Mouse (Mus musculus) liver, embryonic 15.5 days (tissue): ENCODE results near the gene Dhx8. TPM values are rescaled to one million over a fixed set of nuclear protein-coding genes. Genes with fewer than 3 reads are reported as not detected.

Experiments used
- ATAC-seq: fragments of 200-750 bp; cut with Nextera tagmentation; 2 replicates; pipeline ENCODE4 v1.8.0; 2017; ENCODE audit warnings: moderate number of reproducible peaks, mild to moderate bottlenecking, moderate library complexity; ENCODE audit not compliant: insufficient read depth
- H3K27ac ChIP-seq: fragments of 300-500 bp; sonication (generic); replicated peaks from 2 replicates; pipeline ENCODE4 v1.5.1; 2015; ENCODE audit warnings: mild to moderate bottlenecking, inconsistent platforms
- H3K27me3 ChIP-seq: fragments of 300-500 bp; sonication (generic); 2 replicates; pipeline ENCODE4 v1.6.1; 2015; ENCODE audit warnings: mild to moderate bottlenecking, inconsistent platforms
- H3K36me3 ChIP-seq: fragments of 300-500 bp; sonication (generic); replicated peaks from 2 replicates; pipeline ENCODE4 v1.6.1; 2015; ENCODE audit warnings: moderate library complexity, mild to moderate bottlenecking, inconsistent platforms
- H3K4me1 ChIP-seq: fragments of 300-500 bp; sonication (generic); replicated peaks from 2 replicates; pipeline ENCODE4 v1.6.1; 2015; ENCODE audit warnings: inconsistent platforms
- H3K4me2 ChIP-seq: fragments of 300-500 bp; sonication (generic); 2 replicates; pipeline ENCODE4 v1.6.1; 2015; ENCODE audit warnings: moderate library complexity, mild to moderate bottlenecking, inconsistent platforms
- H3K4me3 ChIP-seq: fragments of 300-500 bp; sonication (generic); replicated peaks from 2 replicates; pipeline ENCODE4 v1.5.1; 2015; ENCODE audit warnings: mild to moderate bottlenecking, inconsistent platforms
- H3K9ac ChIP-seq: fragments of 300-500 bp; sonication (generic); 2 replicates; pipeline ENCODE4 v1.6.1; 2015; ENCODE audit warnings: moderate library complexity, mild to moderate bottlenecking, inconsistent platforms
- H3K9me3 ChIP-seq: fragments of 300-500 bp; sonication (generic); replicated peaks from 2 replicates; pipeline ENCODE4 v1.6.1; 2016; ENCODE audit warnings: inconsistent platforms
- WGBS: fragments of 180-500 bp; shearing (Covaris S2); methylation state at CpG from one replicate; pipeline ENCODE4 v1.1.7; 2015; ENCODE audit warnings: mixed read lengths; ENCODE audit not compliant: insufficient replicate concordance; 5-methylcytosine and 5-hydroxymethylcytosine counted together
- polyA plus RNA-seq: library from polyadenylated mRNA; unstranded; fragments of >200 nt; fragmentation: Nextera tagmentation; extraction: Ambion mirVana; gene quantifications from 2 replicates; pipeline ENCODE4 v1.2.1, GENCODE M21; 2015

Dhx8 gene
- polyA plus RNA-seq, 1 experiment from 2014 or later = 14.8 TPM

DNA sequence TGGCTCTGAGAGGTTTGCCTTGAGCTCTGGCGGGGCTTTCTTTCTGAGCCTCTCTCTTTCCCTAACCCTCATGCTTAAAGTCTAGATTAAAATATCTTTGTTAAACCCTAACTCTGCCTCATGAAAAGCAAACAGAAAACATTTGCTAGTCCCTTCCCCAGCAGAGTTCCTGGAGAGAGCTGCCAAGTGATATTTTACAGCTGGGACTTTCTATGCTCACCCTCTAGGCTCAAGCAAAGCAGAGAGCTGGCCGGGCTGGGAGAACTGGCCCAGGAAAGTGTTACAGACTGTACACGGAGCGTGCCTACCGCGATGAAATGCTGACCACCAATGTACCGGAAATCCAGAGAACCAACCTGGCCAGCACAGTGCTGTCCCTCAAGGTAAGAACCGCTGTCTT, 24.6 kb downstream of the Dhx8 start:
- Histone ChIP-seq H3K9ac (no peak overlapping the region), H3K4me1 (no peaks in the 10 kb centered on the region), H3K27me3 (no peaks in the 10 kb centered on the region), H3K36me3 (peaks cover 96% of the 10 kb centered on the region), H3K27ac (no peak overlapping the region), H3K9me3 (no peaks in the 10 kb centered on the region), H3K4me3 (no peak overlapping the region), H3K4me2 (no peak overlapping the region)
- 88% methylated on average over 8 of the region's 8 CpGs for WGBS
- ATAC-seq = no peak

DNA sequence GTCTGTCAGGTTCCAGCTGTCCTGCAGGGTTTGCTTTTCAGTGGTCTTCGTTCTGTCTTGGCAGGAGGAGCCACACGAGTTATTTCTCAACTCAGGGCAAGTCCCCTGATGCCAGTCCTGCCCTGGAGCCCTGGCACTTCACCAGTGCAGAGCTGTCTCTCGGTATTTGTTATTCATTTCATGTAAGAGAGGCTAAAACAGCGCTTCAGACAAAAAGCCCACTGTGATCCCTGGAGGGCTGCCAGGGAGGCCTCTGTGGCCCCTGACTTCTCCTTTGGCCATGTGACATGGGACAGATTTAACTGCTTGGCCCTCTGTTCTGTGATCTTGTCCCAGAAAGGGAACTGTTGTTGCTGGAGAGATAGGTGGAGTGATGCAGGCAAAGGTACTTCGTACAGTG, 25.7 kb downstream of the Dhx8 start:
- Histone ChIP-seq H3K27ac (no peak overlapping the region), H3K9me3 (no peaks in the 10 kb centered on the region), H3K27me3 (no peaks in the 10 kb centered on the region), H3K4me2 (no peak overlapping the region), H3K9ac (no peak overlapping the region), H3K36me3 (peaks cover 95% of the 10 kb centered on the region), H3K4me3 (no peak overlapping the region), H3K4me1 (no peaks in the 10 kb centered on the region)
- no peak for ATAC-seq
- WGBS = 81% methylated on average over 5 of the region's 5 CpGs

DNA sequence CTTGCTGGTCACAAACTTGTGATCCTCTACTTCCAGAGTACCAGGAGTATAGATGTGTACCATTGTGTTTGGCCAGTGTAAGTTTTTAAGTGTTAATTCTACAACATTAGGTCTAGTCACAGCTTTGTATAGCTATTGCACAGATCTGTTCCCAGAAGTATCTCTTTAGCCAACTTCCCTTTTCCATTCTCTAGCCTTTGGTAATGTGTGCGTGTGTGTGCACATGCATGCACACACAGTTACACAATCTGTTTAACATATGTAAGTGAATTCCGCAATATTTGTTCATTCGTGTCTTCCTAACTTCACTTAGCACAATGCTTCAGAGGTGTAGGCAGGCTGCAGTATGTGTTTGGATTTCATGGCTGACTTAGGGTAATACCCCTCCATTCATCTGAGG, 26.8 kb downstream of the Dhx8 start:
- no peaks in the 10 kb centered on the region for H3K27me3 ChIP-seq
- no peaks in the 10 kb centered on the region for H3K9me3 ChIP-seq
- no peak overlapping the region for H3K27ac ChIP-seq
- H3K9ac ChIP-seq = no peak overlapping the region
- H3K4me2 ChIP-seq = no peak overlapping the region
- H3K4me3 ChIP-seq = no peak overlapping the region
- no peaks in the 10 kb centered on the region for H3K4me1 ChIP-seq
- H3K36me3 ChIP-seq = peaks cover 94% of the 10 kb centered on the region
- ATAC-seq = no peak
- 76% methylated on average over 3 of the region's 3 CpGs for WGBS

DNA sequence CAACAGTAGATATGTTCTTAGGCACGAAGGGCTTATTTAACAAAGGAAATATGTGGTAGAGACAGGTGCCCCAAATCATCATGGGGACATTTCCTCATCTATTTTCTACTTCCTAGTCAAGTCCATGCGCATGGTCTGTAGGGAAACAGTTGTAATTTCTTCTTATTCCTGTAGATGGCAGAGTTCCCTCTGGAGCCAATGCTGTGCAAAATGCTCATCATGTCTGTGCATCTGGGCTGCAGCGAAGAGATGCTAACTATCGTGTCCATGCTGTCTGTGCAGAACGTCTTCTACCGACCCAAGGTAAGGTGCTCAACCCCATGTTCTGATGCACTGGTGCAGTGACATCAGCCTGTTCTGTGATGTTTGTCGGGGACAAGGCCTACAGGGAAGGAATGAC, 31.0 kb downstream of the Dhx8 start:
- 50% methylated on average over 7 of the region's 7 CpGs for WGBS
- H3K36me3 ChIP-seq = peaks cover 93% of the 10 kb centered on the region

DNA sequence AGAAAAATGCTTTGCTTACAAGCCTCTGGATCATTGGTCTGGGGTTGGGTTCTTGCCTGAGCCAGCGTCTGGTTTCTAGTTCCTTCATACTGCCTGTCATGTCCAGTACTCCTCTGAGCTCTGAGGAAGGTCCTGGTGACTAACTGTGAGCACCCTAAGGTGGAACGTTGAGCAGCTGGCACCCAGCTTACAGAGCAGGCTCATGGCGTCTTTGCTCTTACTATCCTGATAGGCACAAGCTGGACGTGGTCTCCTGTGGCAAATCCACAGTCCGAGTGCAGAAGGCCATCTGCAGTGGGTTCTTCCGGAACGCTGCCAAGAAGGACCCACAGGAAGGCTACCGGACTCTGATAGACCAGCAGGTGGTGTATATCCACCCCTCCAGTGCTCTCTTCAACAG, 31.8 kb downstream of the Dhx8 start:
- peaks cover 85% of the 10 kb centered on the region for H3K36me3 ChIP-seq
- 84% methylated on average over 8 of the region's 8 CpGs for WGBS
- no peaks in the 10 kb centered on the region for H3K4me1 ChIP-seq
- no peaks in the 10 kb centered on the region for H3K27me3 ChIP-seq
- H3K27ac ChIP-seq = no peak overlapping the region
- H3K9me3 ChIP-seq = no peaks in the 10 kb centered on the region
- no peak overlapping the region for H3K9ac ChIP-seq
- H3K4me2 ChIP-seq = no peak overlapping the region
- no peak overlapping the region for H3K4me3 ChIP-seq
- ATAC-seq = no peak

More for the DNA sequence above, 31.0 kb downstream of the Dhx8 start:
- Histone ChIP-seq H3K9me3 (no peaks in the 10 kb centered on the region), H3K4me3 (no peak overlapping the region), H3K27ac (no peak overlapping the region), H3K9ac (no peak overlapping the region), H3K27me3 (no peaks in the 10 kb centered on the region), H3K4me1 (no peaks in the 10 kb centered on the region), H3K4me2 (no peak overlapping the region)
- ATAC-seq = no peak

DNA sequence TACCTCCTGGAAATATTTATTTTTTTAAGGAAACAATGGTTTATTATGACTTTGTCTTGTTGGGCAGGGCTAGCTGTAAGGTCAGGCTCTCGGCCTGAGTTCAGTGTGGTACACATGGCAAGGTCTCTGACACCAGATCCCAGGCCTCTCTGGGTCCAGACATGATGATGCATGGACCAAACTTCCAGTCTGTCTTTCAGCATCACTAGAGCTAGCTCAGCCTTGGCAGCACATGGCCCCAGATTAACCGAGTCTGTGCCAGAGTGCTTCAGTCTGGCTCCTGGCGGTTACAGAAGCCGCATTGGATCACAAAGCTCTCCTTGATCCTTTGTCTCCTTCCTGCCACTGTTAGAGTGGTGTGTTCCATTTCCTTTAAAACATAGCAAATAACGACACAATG, 34.6 kb downstream of the Dhx8 start:
- 77% methylated on average over 5 of the region's 5 CpGs for WGBS
- H3K4me3 ChIP-seq = no peak overlapping the region
- ATAC-seq = no peak
- H3K4me2 ChIP-seq = no peak overlapping the region
- H3K27me3 ChIP-seq = peaks cover 12% of the 10 kb centered on the region
- no peak overlapping the region for H3K27ac ChIP-seq
- H3K36me3 ChIP-seq = peaks cover 60% of the 10 kb centered on the region
- no peaks in the 10 kb centered on the region for H3K9me3 ChIP-seq
- H3K9ac ChIP-seq = no peak overlapping the region
- no peaks in the 10 kb centered on the region for H3K4me1 ChIP-seq

DNA sequence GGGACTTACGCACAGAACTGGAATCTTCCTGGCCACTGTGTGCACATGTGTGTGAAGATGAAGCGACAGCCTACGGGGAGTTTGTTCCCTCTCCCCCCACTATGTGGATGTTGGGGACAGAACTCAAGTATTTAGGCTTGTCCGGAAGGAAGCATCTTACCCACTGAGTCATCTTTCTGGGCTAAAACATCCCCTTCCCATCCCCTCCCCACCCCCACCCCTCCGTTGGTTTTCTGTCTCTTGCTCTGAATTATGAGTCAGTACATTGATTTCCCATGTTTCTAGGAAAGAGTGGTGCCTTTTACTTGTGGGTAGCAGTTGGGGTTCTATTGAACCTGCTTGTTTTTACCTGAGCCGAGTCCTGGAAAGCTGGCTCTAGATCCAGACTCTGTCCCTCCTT, 36.0 kb downstream of the Dhx8 start:
- no peak overlapping the region for H3K4me2 ChIP-seq
- ATAC-seq = no peak
- no peak overlapping the region for H3K27ac ChIP-seq
- H3K36me3 ChIP-seq = peaks cover 48% of the 10 kb centered on the region
- H3K9ac ChIP-seq = no peak overlapping the region
- 78% methylated on average over 6 of the region's 6 CpGs for WGBS
- H3K9me3 ChIP-seq = no peaks in the 10 kb centered on the region
- H3K4me3 ChIP-seq = no peak overlapping the region
- no peaks in the 10 kb centered on the region for H3K4me1 ChIP-seq
- peaks cover 25% of the 10 kb centered on the region for H3K27me3 ChIP-seq

DNA sequence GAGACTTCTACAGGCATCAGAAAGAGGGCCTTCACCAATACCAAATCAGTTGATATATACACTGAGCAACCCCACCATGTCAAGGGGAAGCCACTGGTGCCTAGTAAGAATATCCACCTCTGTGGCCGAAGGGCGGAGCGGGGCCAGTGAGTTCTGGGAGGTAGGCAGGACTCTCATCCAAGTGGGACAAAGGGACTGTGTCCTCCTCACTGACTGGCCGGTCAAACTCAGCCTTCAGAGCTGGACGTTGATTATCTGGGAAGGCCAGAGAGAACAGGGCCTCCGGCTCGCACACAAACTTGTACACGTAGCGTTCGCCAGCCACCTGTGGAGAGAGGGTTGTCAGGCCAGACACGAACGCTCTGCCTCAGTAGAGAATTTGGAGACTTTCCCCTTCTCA, 37.5 kb downstream of the Dhx8 start:
- H3K9ac ChIP-seq = no peak overlapping the region
- ATAC-seq = no peak
- H3K4me3 ChIP-seq = no peak overlapping the region
- no peaks in the 10 kb centered on the region for H3K4me1 ChIP-seq
- WGBS = 84% methylated on average over 12 of the region's 12 CpGs
- peaks cover 34% of the 10 kb centered on the region for H3K36me3 ChIP-seq
- H3K27ac ChIP-seq = no peak overlapping the region
- no peaks in the 10 kb centered on the region for H3K9me3 ChIP-seq
- no peak overlapping the region for H3K4me2 ChIP-seq
- H3K27me3 ChIP-seq = peaks cover 37% of the 10 kb centered on the region

DNA sequence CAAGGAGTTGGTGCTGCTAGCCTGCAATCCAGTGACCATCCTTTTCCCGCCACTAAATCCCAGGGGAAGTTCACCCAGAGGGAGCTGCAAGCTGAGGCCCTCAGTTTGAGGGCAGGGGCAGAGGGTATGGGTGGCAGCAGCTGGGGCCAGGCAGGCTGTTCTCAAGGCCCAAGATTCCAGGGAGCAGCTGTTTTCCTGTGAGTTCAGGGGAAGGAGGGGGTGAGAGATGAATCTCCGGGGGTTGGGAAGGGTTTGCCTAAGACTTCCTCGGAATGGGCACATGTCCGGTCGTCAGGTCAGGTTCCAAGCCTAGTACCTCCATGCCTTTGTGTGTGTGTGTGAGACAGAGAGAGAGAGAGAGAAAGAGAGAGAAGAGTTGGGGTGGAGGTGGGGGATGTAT, 39.3 kb downstream of the Dhx8 start:
- Histone ChIP-seq H3K4me1 (no peaks in the 10 kb centered on the region), H3K9ac (no peak overlapping the region), H3K9me3 (no peaks in the 10 kb centered on the region), H3K27me3 (peaks cover 43% of the 10 kb centered on the region), H3K4me3 (no peak overlapping the region), H3K36me3 (peaks cover 16% of the 10 kb centered on the region), H3K4me2 (peak overlapping the region; percentile 52), H3K27ac (no peak overlapping the region)
- ATAC-seq = 0 out of 2 replicates have a peak, but pooled peaks have one; percentile 12
- 16% methylated on average over 5 of the region's 5 CpGs for WGBS

DNA sequence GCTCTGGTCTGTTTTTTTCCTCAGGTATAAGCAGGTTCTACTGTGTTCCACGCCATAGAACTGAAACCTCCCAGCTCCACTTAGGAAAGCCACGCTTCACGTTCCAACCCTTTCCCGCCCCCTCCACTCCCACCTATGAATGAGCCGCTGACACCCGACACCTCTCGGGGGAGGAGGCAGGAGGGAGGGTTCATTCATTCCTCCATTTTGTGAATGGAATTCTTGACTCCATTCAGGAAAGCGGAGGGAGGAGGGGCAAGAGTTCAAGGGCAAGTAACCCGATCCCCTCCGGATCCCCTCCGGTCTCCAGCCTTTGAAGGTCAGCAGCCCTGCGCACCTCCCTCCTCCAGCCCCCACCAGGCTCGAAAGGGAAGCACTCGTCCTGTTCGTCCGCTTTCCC, 39.7 kb downstream of the Dhx8 start:
- H3K36me3 ChIP-seq = peaks cover 12% of the 10 kb centered on the region
- H3K4me3 ChIP-seq = peak overlapping the region; percentile 40
- H3K4me1 ChIP-seq = no peaks in the 10 kb centered on the region
- peak overlapping the region; percentile 52 for H3K4me2 ChIP-seq
- 2% methylated on average over 16 of the region's 16 CpGs for WGBS
- H3K27me3 ChIP-seq = peaks cover 44% of the 10 kb centered on the region
- ATAC-seq = peak; percentile 44
- H3K9me3 ChIP-seq = no peaks in the 10 kb centered on the region
- H3K27ac ChIP-seq = no peak overlapping the region
- H3K9ac ChIP-seq = no peak overlapping the region

DNA sequence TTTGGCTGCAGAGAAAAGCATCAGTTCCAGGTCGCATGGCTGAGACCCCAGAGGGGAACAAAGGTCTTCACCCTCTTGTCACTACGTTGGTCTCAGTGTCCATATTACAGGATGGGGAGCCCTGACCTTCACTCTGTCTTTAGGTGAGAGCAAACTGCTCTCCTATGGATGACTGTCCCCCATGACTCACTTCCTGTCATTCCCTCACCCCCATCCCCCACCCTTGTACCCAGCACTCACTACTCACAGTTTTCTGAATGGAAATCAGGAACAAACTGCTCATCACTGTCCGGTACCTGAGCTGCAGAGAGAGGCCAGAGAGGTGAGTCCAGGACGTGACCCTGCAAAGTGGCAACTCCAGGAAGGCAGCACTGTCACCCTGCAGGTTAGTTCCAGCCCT, 44.1 kb downstream of the Dhx8 start:
- Histone ChIP-seq H3K27ac (no peak overlapping the region), H3K9ac (no peak overlapping the region), H3K4me1 (no peaks in the 10 kb centered on the region), H3K36me3 (no peaks in the 10 kb centered on the region), H3K4me2 (no peak overlapping the region), H3K27me3 (peaks cover 74% of the 10 kb centered on the region), H3K9me3 (no peaks in the 10 kb centered on the region), H3K4me3 (no peak overlapping the region)
- 40% methylated on average over 4 of the region's 4 CpGs for WGBS
- no peak for ATAC-seq

DNA sequence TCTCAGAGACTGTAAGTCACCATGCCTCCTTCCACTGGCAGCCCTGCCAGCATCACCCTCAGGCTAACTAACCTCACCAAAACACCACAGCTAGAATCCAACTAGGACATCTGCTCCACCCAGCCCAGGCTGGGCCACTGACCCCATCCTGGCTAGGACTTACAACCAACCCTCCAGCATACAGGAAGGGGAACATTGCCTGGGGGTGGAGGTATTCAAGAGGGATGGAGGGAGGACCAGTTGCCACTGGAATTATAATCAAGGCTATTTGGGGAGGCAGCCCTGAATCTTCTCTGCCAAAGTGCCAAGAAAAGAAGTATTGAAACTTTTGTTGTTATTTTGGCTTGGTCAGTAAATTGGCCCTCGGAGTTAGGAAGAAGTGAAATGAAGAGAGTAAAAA, 50.4 kb downstream of the Dhx8 start:
- peaks cover 16% of the 10 kb centered on the region for H3K4me1 ChIP-seq
- no peak for ATAC-seq
- H3K4me3 ChIP-seq = no peak overlapping the region
- no peaks in the 10 kb centered on the region for H3K9me3 ChIP-seq
- H3K27ac ChIP-seq = no peak overlapping the region
- WGBS = 40% methylated on average over 1 of the region's 1 CpGs
- H3K36me3 ChIP-seq = no peaks in the 10 kb centered on the region
- no peak overlapping the region for H3K4me2 ChIP-seq
- peaks cover 93% of the 10 kb centered on the region for H3K27me3 ChIP-seq
- H3K9ac ChIP-seq = no peak overlapping the region
